Mouse (Mus musculus): ENCODE data around the gene Clec2g. TPM values are rescaled to one million over a fixed set of nuclear protein-coding genes. Genes with fewer than 3 reads are reported as not detected.
"Not testable (repeated sequence)": the region's sequence is repeated elsewhere in the genome, so short reads cannot be mapped to it uniquely, and the experiment has no call there.

The Clec2g gene
- polyA plus RNA-seq, 1 experiment from 2014 or later = 0.38 TPM

DNA sequence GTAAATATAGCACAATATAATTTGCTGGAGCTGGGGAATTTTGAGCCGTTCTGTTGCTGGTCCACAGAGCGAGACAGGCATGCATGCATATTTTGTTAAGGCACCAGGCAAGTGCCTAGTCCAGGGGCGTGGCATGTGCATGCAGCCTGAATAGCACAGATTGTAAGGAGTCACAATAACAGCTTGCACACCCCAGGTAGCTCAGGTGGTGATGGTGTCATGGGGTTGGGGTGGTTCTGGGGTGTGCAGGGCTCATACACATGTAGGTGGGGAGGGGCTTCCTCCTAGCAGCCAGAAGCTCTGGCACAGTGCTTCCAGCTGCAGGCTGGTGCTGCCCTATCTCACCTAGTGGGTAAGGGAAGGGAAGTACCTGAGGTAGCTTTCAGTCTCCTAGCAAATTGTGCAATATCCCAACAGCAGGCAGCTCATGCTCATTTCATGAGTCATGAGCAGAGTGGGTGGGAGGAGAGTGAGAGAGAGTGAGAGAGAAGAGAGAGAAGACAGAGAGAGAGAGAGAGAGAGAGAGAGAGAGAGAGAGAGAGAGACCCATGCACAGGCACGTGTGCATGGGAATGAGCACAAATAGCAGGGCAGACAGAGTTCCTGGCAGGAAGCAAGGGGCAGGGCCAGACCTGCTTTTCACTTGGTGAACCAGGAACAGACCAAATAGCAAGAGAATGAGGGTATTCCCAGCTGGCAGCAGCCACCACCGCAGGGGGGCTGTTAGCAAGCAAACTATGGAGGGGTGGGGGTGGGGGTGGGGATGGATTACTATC is 7.7 kb downstream of the Clec2g start:
- WGBS = 86% methylated on average over 5 of the region's 5 CpGs
- no peak overlapping the region for H3K4me2 ChIP-seq
- no peak overlapping the region for H3K9ac ChIP-seq
- H3K27ac ChIP-seq = no peak overlapping the region
- no peaks in the 10 kb centered on the region for H3K27me3 ChIP-seq
- H3K9me3 ChIP-seq = peaks cover 6% of the 10 kb centered on the region; the same call in 1 of the 2 replicates
- ATAC-seq (ENCODE audit: insufficient number of reproducible peaks, insufficient read depth, low FRiP score, low TSS enrichment, low read depth) = no peak
- no peaks in the 10 kb centered on the region for H3K4me1 ChIP-seq
- no peak overlapping the region for H3K4me3 ChIP-seq
- no peaks in the 10 kb centered on the region for H3K36me3 ChIP-seq

DNA sequence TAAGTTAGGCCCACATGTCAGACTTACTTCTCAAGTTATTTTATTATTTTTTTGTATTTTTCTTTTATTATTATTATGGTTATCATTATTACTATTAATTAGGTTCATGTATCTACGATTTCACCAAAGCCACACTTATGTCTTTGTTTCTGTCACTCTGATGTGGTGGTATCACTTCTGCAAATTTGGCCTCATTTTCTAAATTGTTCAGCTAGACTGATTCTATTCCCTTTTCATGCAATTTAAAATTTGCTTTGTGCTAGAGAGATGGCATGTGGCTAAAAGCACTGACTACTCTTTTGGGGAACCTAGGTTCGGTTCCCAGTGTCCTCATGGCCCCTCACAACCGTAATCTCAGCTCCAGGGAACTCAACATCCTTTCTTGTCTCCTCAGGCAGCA is 11.4 kb downstream of the Clec2g start:
- no peak overlapping the region for H3K4me2 ChIP-seq
- 87% methylated on average over 3 of the region's 3 CpGs for WGBS
- H3K9ac ChIP-seq = no peak overlapping the region
- no peaks in the 10 kb centered on the region for H3K27me3 ChIP-seq
- H3K4me1 ChIP-seq = no peaks in the 10 kb centered on the region
- H3K4me3 ChIP-seq = no peak overlapping the region
- no peak overlapping the region for H3K27ac ChIP-seq
- no peaks in the 10 kb centered on the region for H3K36me3 ChIP-seq
- H3K9me3 ChIP-seq = peaks cover 6% of the 10 kb centered on the region; the same call in 1 of the 2 replicates
- no peak for ATAC-seq (ENCODE audit: insufficient number of reproducible peaks, insufficient read depth, low FRiP score, low TSS enrichment, low read depth)

DNA sequence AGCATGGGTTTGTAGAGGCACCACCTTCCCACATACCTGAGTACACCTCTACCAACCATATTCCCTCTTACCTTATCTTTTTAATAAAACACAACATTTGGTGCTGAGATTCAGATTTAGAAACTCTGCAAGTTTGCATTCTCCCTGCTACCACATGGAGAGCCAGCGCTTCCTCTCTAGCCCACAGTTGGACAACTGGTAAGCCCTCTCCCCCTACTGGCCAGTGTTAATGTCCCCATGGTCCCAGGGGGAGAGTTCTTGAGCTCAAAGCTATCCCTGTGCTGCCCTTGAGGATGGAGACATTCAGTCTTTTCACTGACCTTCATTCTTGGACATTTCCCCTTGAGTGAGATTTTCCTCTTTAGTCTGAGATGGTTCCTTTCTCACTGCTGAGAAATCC is 26.9 kb downstream of the Clec2g start:
- 75% methylated on average over 1 of the region's 1 CpGs for WGBS
- H3K36me3 ChIP-seq = no peaks in the 10 kb centered on the region

DNA sequence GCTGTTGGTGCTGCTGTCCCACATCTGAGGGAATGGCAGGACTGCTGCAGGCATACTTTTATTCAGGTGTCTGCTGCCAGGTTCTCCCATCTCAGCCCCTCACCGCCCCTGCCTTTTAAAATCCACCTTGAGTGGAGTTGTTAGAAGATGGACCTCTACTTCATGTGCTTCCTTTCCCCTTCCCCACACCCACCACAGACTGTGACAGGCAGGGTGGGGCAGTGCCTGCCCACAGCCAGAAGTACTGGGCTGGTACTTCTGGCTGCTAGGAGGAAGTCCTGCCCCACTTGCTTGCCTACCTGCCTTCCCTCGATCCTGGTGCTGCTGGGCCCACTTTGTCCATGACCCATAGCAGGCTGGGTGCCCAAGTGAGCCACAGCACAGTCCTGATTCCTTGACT is 27.9 kb downstream of the Clec2g start:
- not testable (repeated sequence) for H3K4me1 ChIP-seq; H3K36me3 ChIP-seq; H3K27ac ChIP-seq; H3K9ac ChIP-seq; H3K27me3 ChIP-seq; H3K9me3 ChIP-seq; H3K4me3 ChIP-seq; ATAC-seq (ENCODE audit: insufficient number of reproducible peaks, insufficient read depth, low FRiP score, low TSS enrichment, low read depth); H3K4me2 ChIP-seq
- WGBS = 84% methylated on average over 2 of the region's 2 CpGs

More for the DNA sequence above, 26.9 kb downstream of the Clec2g start:
- no peak overlapping the region for H3K9ac ChIP-seq
- no peak for ATAC-seq (ENCODE audit: insufficient number of reproducible peaks, insufficient read depth, low FRiP score, low TSS enrichment, low read depth)
- H3K4me2 ChIP-seq = no peak overlapping the region
- no peaks in the 10 kb centered on the region for H3K27me3 ChIP-seq
- H3K9me3 ChIP-seq = no peaks in the 10 kb centered on the region
- no peaks in the 10 kb centered on the region for H3K4me1 ChIP-seq
- H3K4me3 ChIP-seq = no peak overlapping the region
- H3K27ac ChIP-seq = no peak overlapping the region

DNA sequence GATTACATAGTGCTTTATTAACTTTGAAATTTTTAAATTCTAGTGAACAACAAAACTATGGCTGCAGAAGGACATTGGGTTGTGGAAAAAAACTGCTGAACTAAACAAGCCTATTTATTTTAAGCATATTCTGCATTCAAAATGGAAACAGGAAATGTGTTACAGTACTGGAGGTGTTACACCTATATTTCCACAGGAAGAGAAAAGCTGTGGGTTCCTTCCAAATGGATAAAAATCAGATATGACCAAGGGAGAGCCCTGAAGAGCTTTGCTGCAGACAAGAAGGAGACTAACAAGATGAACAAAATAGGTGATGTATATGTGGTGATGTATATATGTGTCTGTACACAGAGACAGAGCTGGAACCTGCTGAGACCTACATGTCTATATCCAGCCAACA is 30.3 kb downstream of the Clec2g start:
- H3K4me3 ChIP-seq = no peak overlapping the region
- no peaks in the 10 kb centered on the region for H3K27me3 ChIP-seq
- no peak overlapping the region for H3K27ac ChIP-seq
- H3K36me3 ChIP-seq = no peaks in the 10 kb centered on the region
- no peaks in the 10 kb centered on the region for H3K9me3 ChIP-seq
- H3K4me2 ChIP-seq = no peak overlapping the region
- H3K4me1 ChIP-seq = no peaks in the 10 kb centered on the region
- no peak overlapping the region for H3K9ac ChIP-seq
- no peak for ATAC-seq (ENCODE audit: insufficient number of reproducible peaks, insufficient read depth, low FRiP score, low TSS enrichment, low read depth)

DNA sequence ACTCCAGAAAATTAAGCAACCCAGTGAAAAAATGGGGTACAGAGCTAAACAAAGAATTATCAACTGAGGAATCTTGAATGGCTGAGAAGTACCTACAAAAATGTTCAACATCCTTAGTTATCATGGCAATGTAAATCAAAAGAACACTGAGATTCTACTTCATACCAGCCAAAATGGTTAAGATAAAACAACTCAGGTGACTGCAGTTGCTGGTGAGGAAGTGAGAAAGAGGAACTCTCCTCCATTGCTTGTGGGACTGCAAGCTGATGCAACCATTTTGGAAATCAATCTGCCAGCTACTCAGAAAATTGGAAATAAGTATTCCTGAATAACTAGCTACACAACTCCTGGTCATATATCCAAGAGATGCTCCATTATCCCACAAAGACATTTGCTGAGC is 34.3 kb downstream of the Clec2g start:
- no peak for ATAC-seq (ENCODE audit: insufficient number of reproducible peaks, insufficient read depth, low FRiP score, low TSS enrichment, low read depth)
- Histone ChIP-seq H3K9ac (no peak overlapping the region), H3K36me3 (no peaks in the 10 kb centered on the region), H3K9me3 (no peaks in the 10 kb centered on the region), H3K27me3 (no peaks in the 10 kb centered on the region), H3K27ac (no peak overlapping the region), H3K4me1 (no peaks in the 10 kb centered on the region), H3K4me2 (no peak overlapping the region), H3K4me3 (no peak overlapping the region)

DNA sequence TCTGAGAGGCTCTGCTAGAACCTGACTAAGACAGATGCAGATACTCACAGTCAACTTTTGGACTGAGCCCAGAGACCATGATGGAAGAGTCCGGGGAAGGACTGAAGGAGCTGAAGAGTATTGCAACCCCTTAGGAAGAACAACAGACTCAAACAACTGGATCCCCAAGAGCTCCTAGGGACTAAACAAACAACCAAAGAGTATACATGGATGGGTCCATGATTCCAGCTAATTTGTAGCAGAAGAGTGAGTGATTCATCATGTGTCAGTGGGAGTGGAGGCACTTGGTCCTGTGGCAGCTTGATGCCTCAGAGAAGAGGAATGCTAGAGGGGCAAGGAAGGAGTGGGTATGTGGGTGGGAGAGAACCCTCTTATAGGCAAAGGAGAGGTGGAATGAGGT is 35.6 kb downstream of the Clec2g start:
- Histone ChIP-seq H3K9ac (no peak overlapping the region), H3K27ac (no peak overlapping the region), H3K27me3 (no peaks in the 10 kb centered on the region), H3K4me1 (no peaks in the 10 kb centered on the region), H3K36me3 (no peaks in the 10 kb centered on the region), H3K4me2 (no peak overlapping the region), H3K9me3 (no peaks in the 10 kb centered on the region), H3K4me3 (no peak overlapping the region)
- WGBS = 94% methylated on average over 1 of the region's 1 CpGs
- ATAC-seq (ENCODE audit: insufficient number of reproducible peaks, insufficient read depth, low FRiP score, low TSS enrichment, low read depth) = no peak

DNA sequence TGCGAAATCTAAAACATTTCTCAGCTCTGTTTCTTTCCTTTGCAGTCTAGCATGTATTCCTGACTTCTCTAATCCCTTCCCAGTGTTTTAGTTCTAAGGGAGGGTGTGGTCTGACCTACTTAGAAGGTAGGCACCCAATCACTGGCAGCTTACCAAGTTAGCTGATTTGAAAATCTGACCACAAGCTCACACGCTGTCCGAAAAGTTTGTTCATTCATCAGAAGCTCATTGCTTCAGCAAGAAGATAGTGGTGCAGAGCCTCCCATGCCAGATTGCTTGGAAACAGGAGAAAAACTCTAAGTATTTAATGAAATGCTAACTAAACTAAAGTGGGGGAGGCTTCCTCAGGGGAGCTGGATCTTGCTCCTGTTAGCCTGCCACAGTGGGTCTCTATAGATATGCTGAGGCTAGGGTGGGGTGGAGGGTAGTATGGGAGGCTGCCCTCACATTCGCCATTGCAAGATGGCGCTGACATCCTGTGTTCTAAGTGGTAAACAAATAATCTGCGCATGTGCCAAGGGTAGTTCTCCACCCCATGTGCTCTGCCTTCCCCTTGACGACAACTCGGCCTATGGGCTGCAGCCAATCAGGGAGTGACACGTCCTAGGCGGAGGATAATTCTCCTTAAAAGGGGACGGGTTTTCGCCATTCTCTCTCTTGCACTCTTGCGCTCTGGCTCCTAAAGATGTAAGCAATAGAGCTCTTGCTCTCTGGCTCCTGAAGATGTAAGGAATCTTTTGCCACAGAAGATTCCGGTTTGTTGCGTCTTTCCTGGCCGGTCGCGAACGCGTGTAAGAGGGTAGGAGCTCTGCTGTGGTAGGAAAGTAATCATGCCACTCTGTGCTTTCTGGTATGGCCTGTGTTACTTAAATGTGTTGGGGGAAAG is 36.6 kb downstream of the Clec2g start:
- H3K4me2 ChIP-seq; ATAC-seq (ENCODE audit: insufficient number of reproducible peaks, insufficient read depth, low FRiP score, low TSS enrichment, low read depth); H3K9me3 ChIP-seq; H3K36me3 ChIP-seq; H3K4me1 ChIP-seq; H3K4me3 ChIP-seq; H3K9ac ChIP-seq; H3K27ac ChIP-seq; H3K27me3 ChIP-seq: not testable (repeated sequence)
- 94% methylated on average over 20 of the region's 20 CpGs for WGBS

DNA sequence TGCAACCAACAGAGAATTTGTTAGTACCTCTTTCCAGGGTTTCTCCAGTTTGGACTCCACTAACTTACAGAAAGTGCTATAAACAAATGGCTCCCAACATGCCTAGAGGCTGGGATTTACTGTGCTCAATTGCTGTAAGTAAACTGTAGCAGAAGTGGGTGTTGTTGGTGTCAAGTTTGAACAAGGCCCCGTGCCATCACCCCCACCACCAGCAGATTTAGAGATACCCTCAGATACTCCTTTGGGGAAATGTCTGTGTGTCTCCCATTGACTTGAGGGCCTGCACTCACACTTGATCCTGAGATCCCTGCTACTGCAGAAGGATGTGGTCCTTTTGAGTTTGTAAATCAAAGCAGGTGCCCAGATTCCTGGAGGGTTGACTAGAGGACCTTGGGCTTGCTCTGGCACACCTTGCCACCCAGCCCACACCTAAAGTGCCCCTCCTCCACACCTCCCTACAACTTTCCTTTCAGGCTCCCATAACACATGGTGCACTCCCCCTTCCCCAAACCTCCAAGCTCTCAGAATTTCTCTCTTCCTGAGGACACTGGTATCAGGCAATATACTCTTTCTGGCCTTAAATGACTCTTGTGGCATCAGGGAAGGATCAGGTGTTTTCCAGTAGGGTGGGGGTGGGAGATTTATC is 37.3 kb downstream of the Clec2g start:
- Histone ChIP-seq H3K4me3 (no peak overlapping the region), H3K27ac (no peak overlapping the region), H3K36me3 (no peaks in the 10 kb centered on the region), H3K9me3 (no peaks in the 10 kb centered on the region), H3K9ac (no peak overlapping the region), H3K27me3 (no peaks in the 10 kb centered on the region), H3K4me1 (no peaks in the 10 kb centered on the region), H3K4me2 (no peak overlapping the region)
- WGBS = 74% methylated on average over 1 of the region's 1 CpGs
- no peak for ATAC-seq (ENCODE audit: insufficient number of reproducible peaks, insufficient read depth, low FRiP score, low TSS enrichment, low read depth)

DNA sequence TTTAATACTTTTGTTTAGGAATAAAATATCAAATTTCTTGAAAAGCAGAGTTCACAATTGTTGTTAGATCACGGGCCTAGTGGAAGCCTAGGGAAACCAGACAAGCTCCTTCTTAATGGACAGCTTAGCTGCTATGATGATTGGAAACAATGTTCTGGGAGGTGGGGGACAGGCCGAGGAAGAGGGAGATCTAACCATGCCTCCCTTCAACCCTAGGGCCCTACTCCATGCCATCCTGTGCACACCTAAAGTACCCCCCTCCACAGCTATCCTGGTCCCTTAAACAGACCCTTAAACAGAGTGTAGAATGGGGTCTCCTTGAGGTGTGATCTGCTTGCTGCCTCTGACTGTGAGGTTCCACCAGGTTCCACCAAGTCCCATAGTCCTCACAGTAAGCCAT is 38.0 kb downstream of the Clec2g start:
- no peaks in the 10 kb centered on the region for H3K36me3 ChIP-seq
- no peak overlapping the region for H3K27ac ChIP-seq
- ATAC-seq (ENCODE audit: insufficient number of reproducible peaks, insufficient read depth, low FRiP score, low TSS enrichment, low read depth) = no peak; the same call in 1 of the 2 replicates
- H3K4me2 ChIP-seq = no peak overlapping the region
- no peaks in the 10 kb centered on the region for H3K9me3 ChIP-seq
- H3K27me3 ChIP-seq = no peaks in the 10 kb centered on the region
- H3K9ac ChIP-seq = no peak overlapping the region
- no peaks in the 10 kb centered on the region for H3K4me1 ChIP-seq
- no peak overlapping the region for H3K4me3 ChIP-seq
- 81% methylated on average over 2 of the region's 2 CpGs for WGBS

DNA sequence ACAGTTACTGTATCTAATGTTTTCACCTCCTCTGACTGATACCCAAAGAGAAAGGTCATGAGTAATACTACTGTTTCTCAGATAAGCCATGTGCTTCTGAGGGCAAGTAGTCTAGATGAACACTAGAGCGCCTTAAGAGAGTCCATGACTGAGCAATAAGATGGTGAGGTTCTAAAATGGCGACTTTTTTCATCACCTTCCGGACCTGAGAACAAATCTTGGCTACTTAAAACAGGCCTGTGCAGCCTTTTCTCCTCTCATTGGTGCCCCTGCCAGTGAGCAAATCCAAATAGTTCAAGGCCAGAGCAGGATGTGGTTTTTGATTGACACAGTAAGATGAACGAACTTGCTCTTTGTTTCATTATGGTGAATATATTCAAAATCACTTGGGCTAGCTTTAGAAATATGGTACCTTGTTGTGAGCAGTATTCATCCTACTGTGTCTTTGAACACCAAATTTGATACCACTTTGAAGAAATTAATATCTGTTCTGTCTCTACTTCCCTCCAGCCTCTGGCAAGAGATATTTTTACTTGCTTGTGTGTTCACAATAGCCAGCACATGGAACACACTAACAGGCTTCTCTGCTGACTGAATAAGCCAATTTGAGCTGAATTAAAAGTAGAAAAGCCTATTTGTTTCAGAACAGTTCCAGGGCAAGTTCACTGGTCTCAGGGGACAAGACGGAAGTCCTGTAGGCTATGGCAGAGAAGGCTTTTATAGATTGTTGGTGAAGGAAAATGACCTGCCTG is 38.7 kb downstream of the Clec2g start:
- Histone ChIP-seq H3K27me3 (no peaks in the 10 kb centered on the region), H3K36me3 (no peaks in the 10 kb centered on the region), H3K4me3 (no peak overlapping the region), H3K9ac (no peak overlapping the region), H3K4me2 (no peak overlapping the region), H3K9me3 (no peaks in the 10 kb centered on the region), H3K27ac (no peak overlapping the region), H3K4me1 (no peaks in the 10 kb centered on the region)
- WGBS = 82% methylated on average over 5 of the region's 5 CpGs
- ATAC-seq (ENCODE audit: insufficient number of reproducible peaks, insufficient read depth, low FRiP score, low TSS enrichment, low read depth) = no peak
